Mouse (Mus musculus) stomach, postnatal 0 days (tissue): ENCODE data around the gene Gm17622. TPM values are rescaled to one million over a fixed set of nuclear protein-coding genes. Genes with fewer than 3 reads are reported as not detected.

Source experiments
- ATAC-seq: fragments of 200-750 bp; cut with Nextera tagmentation; 2 replicates; pipeline ENCODE4 v1.8.0; 2017; ENCODE audit not compliant: low FRiP score, low TSS enrichment
- DNase-seq: peaks from one replicate; pipeline ENCODE4 v3.0.0-alpha.2; 2016; ENCODE audit warnings: low spot score
- H3K27ac ChIP-seq: fragments of 300-500 bp; sonication (generic); replicated peaks from 2 replicates; pipeline ENCODE4 v1.5.1; 2014; ENCODE audit warnings: mild to moderate bottlenecking, control low read depth
- H3K27me3 ChIP-seq: fragments of 300-500 bp; sonication (generic); 2 replicates; pipeline ENCODE4 v1.6.1; 2014; ENCODE audit warnings: low read length; ENCODE audit not compliant: control insufficient read depth, insufficient read depth
- H3K36me3 ChIP-seq: fragments of 300-500 bp; sonication (generic); 2 replicates; pipeline ENCODE4 v1.6.1; 2014; ENCODE audit warnings: low read length, mixed read lengths; ENCODE audit not compliant: control insufficient read depth, insufficient read depth
- H3K4me1 ChIP-seq: fragments of 300-500 bp; sonication (generic); replicated peaks from 2 replicates; pipeline ENCODE4 v1.6.1; 2014; ENCODE audit warnings: antibody characterized with exemption; ENCODE audit not compliant: control insufficient read depth, insufficient read depth
- H3K4me2 ChIP-seq: fragments of 300-500 bp; sonication (generic); replicated peaks from 2 replicates; pipeline ENCODE4 v1.6.1; 2014; ENCODE audit warnings: low read depth, mild to moderate bottlenecking, control low read depth, moderate library complexity
- H3K4me3 ChIP-seq: fragments of 300-500 bp; sonication (generic); 2 replicates; pipeline ENCODE4 v1.5.1; 2014; ENCODE audit warnings: low read depth, low read length, control low read depth
- H3K9ac ChIP-seq: fragments of 300-500 bp; sonication (generic); 2 replicates; pipeline ENCODE4 v1.6.1; 2014; ENCODE audit warnings: mild to moderate bottlenecking, low read length, control low read depth, mixed read lengths
- H3K9me3 ChIP-seq: fragments of 300-500 bp; sonication (generic); 2 replicates; pipeline ENCODE4 v1.6.1; 2016; ENCODE audit warnings: low read length; ENCODE audit not compliant: control insufficient read depth
- CTCF ChIP-seq: IDR thresholded peaks from 2 replicates; pipeline ENCODE4 v1.5.1; 2016; ENCODE audit warnings: antibody characterized with exemption, low read depth, mild to moderate bottlenecking, moderate library complexity
- EP300 ChIP-seq: optimal IDR thresholded peaks from 2 replicates; pipeline ENCODE3; 2016; ENCODE audit warnings: antibody characterized with exemption
- WGBS: fragments of 180-500 bp; shearing (Covaris S2); extraction: QIAGEN DNeasy Blood & Tissue Kit; methylation state at CpG from one replicate; pipeline ENCODE4 v1.1.7; 2014; 5-methylcytosine and 5-hydroxymethylcytosine counted together
- polyA plus RNA-seq: library from polyadenylated mRNA; unstranded; fragments of >200 nt; fragmentation: Nextera tagmentation; extraction: Ambion mirVana; gene quantifications from 2 replicates; pipeline ENCODE4 v1.2.1, GENCODE M21; 2015

The Gm17622 gene
- polyA plus RNA-seq, 1 experiment from 2014 or later, result not detected

- no peak overlapping the region for H3K9ac ChIP-seq
- DNase-seq (no peak), ATAC-seq (peak; percentile 66)
- WGBS, result 36% methylated on average over 6 of the region's 6 CpGs
- H3K27me3 ChIP-seq, result no peaks in the 10 kb centered on the region
- H3K4me2 ChIP-seq, result peak overlapping the region; percentile 21; the same call in 1 of the 2 replicates
- peak overlapping the region; percentile 65 for H3K27ac ChIP-seq
- H3K4me3 ChIP-seq, result no peak overlapping the region
- H3K4me1 ChIP-seq, result no peaks in the 10 kb centered on the region
- TF ChIP-seq EP300 (no peak), CTCF (no peak)
- no peaks in the 10 kb centered on the region for H3K36me3 ChIP-seq
- no peaks in the 10 kb centered on the region for H3K9me3 ChIP-seq
These were observed 20.0 kb upstream of the Gm17622 start for GRCm38 (mm10) chr13:96470556-96470955.

- peak; percentile 83 for ATAC-seq
These were observed 19.6 kb upstream of the Gm17622 start, which contains the start of gene Ankdd1b for GRCm38 (mm10) chr13:96470957-96471356. Gene Ankdd1b, minus strand, starts transcription at chr13:96471198.

GRCm38 (mm10) chr13:96477226-96477625, 13.3 kb upstream of the Gm17622 start:
- Histone ChIP-seq H3K9ac (no peak overlapping the region), H3K9me3 (no peaks in the 10 kb centered on the region), H3K4me3 (no peak overlapping the region), H3K4me1 (no peaks in the 10 kb centered on the region), H3K27me3 (no peaks in the 10 kb centered on the region), H3K36me3 (no peaks in the 10 kb centered on the region), H3K4me2 (no peak overlapping the region), H3K27ac (no peak overlapping the region)
- TF ChIP-seq CTCF (no peak), EP300 (no peak)
- DNase-seq (no peak), ATAC-seq (no peak)
- WGBS, result 78% methylated on average over 4 of the region's 4 CpGs

More at GRCm38 (mm10) chr13:96470957-96471356, 19.6 kb upstream of the Gm17622 start, which contains the start of gene Ankdd1b:
- no peaks in the 10 kb centered on the region for H3K9me3 ChIP-seq
- H3K4me2 ChIP-seq, result peak within 1 kb of the TSS; percentile 21; the same call in 1 of the 2 replicates
- H3K4me1 ChIP-seq, result no peaks in the 10 kb centered on the region
- H3K36me3 ChIP-seq, result no peaks in the 10 kb centered on the region
- TF ChIP-seq EP300 (no peak), CTCF (no peak)
- 74% methylated on average over 14 of the region's 14 CpGs for WGBS
- peak; percentile 50 for DNase-seq
- 0 out of 2 replicates have a peak within 1 kb of the TSS, but pooled peaks have one; percentile 6 for H3K4me3 ChIP-seq
- peak within 1 kb of the TSS; percentile 65 for H3K27ac ChIP-seq
- no peaks in the 10 kb centered on the region for H3K27me3 ChIP-seq
- no peak within 1 kb of the TSS for H3K9ac ChIP-seq

GRCm38 (mm10) chr13:96478991-96479390, 11.5 kb upstream of the Gm17622 start:
- TF ChIP-seq EP300 (no peak), CTCF (no peak)
- Histone ChIP-seq H3K27me3 (no peaks in the 10 kb centered on the region), H3K36me3 (no peaks in the 10 kb centered on the region; the same call in 1 of the 2 replicates), H3K4me3 (no peak overlapping the region), H3K4me2 (no peak overlapping the region), H3K27ac (no peak overlapping the region), H3K9me3 (no peaks in the 10 kb centered on the region), H3K4me1 (no peaks in the 10 kb centered on the region), H3K9ac (no peak overlapping the region)
- DNase-seq (no peak), ATAC-seq (no peak)
- 93% methylated on average over 1 of the region's 1 CpGs for WGBS

GRCm38 (mm10) chr13:96487230-96487629, 3.3 kb upstream of the Gm17622 start:
- DNase-seq (no peak), ATAC-seq (peak; percentile 64)
- H3K4me3 ChIP-seq, result no peak overlapping the region

GRCm38 (mm10) chr13:96487968-96488367, 2.6 kb upstream of the Gm17622 start:
- no peak overlapping the region for H3K4me3 ChIP-seq
- 88% methylated on average over 6 of the region's 6 CpGs for WGBS
- H3K4me2 ChIP-seq, result no peak overlapping the region
- no peaks in the 10 kb centered on the region for H3K4me1 ChIP-seq
- H3K9me3 ChIP-seq, result no peaks in the 10 kb centered on the region
- H3K27me3 ChIP-seq, result no peaks in the 10 kb centered on the region
- ATAC-seq, result no peak
- H3K36me3 ChIP-seq, result no peaks in the 10 kb centered on the region; the same call in 1 of the 2 replicates
- no peak overlapping the region for H3K27ac ChIP-seq
- no peak for DNase-seq
- no peak for TF ChIP-seq CTCF
- TF ChIP-seq EP300, result no peak
- H3K9ac ChIP-seq, result no peak overlapping the region

More at GRCm38 (mm10) chr13:96487230-96487629, 3.3 kb upstream of the Gm17622 start:
- Histone ChIP-seq H3K36me3 (no peaks in the 10 kb centered on the region; the same call in 1 of the 2 replicates), H3K27ac (no peak overlapping the region), H3K9ac (no peak overlapping the region), H3K9me3 (no peaks in the 10 kb centered on the region), H3K4me2 (no peak overlapping the region), H3K4me1 (no peaks in the 10 kb centered on the region), H3K27me3 (no peaks in the 10 kb centered on the region)
- TF ChIP-seq EP300 (no peak), CTCF (no peak)
- WGBS, result 82% methylated on average over 6 of the region's 6 CpGs
